Mouse (Mus musculus): Measurements from ENCODE around the gene Astl. TPM values are rescaled to one million over a fixed set of nuclear protein-coding genes. Genes with fewer than 3 reads are reported as not detected.

The Astl gene
- polyA plus RNA-seq, 1 experiment from 2014 or later: not detected

DNA sequence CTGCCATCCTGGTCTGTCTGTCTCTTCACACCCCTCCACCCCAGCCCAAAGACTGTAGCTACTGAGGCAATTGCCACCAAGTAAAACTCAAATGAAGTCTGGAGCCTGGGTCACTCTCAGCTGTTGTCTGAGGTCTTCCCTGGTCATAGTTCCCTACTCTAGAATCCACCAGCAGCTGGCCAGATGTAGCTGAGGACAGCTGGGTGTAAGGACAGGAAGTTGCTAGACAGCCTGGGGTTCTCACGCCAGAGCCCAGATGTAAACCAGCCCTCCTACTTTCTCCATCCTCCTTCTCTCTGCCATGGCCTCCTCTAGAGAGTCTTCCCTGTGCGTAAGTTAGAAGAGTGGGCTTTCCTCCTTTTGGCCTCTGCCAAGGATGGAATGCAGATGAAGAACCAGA lies 49.1 kb downstream of the Astl start:
- H3K27ac ChIP-seq (ENCODE audit: low read length): no peak overlapping the region
- no peak overlapping the region for H3K4me3 ChIP-seq (ENCODE audit: low read depth, low read length)
- 59% methylated on average over 2 of the region's 2 CpGs for WGBS
- H3K27me3 ChIP-seq (replicated peaks; ENCODE audit: insufficient read depth, low read length): no peaks in the 10 kb centered on the region
- H3K36me3 ChIP-seq (ENCODE audit: insufficient read depth, low read length): no peaks in the 10 kb centered on the region
- TF ChIP-seq CTCF (IDR thresholded peaks at IDR 0.05) (no peak), EP300 (IDR thresholded peaks at IDR 0.05) (no peak)
- ATAC-seq: no peak; the same call in 1 of the 2 replicates
- no peaks in the 10 kb centered on the region for H3K4me1 ChIP-seq (ENCODE audit: insufficient read depth, low read depth, low read length)
- H3K9me3 ChIP-seq (ENCODE audit: low read length): no peaks in the 10 kb centered on the region
- H3K4me2 ChIP-seq (replicated peaks; ENCODE audit: low read depth, low read length): no peak overlapping the region
- DNase-seq (ENCODE audit: low spot score): no peak
- no peak overlapping the region for H3K9ac ChIP-seq (replicated peaks; ENCODE audit: low read depth)

GRCm38 (mm10) chr2:127390352-127390751 lies 51.9 kb downstream of the Astl start:
- H3K4me1 ChIP-seq (ENCODE audit: insufficient read depth, low read depth, low read length): no peaks in the 10 kb centered on the region
- H3K27me3 ChIP-seq (replicated peaks; ENCODE audit: insufficient read depth, low read length): no peaks in the 10 kb centered on the region
- H3K4me2 ChIP-seq (replicated peaks; ENCODE audit: low read depth, low read length): no peak overlapping the region
- H3K36me3 ChIP-seq (ENCODE audit: insufficient read depth, low read length): no peaks in the 10 kb centered on the region
- no peak for DNase-seq (ENCODE audit: low spot score)
- WGBS: 36% methylated on average over 3 of the region's 3 CpGs
- H3K9me3 ChIP-seq (ENCODE audit: low read length): no peaks in the 10 kb centered on the region
- no peak for TF ChIP-seq EP300 (IDR thresholded peaks at IDR 0.05)
- no peak for TF ChIP-seq CTCF (IDR thresholded peaks at IDR 0.05)
- no peak overlapping the region for H3K27ac ChIP-seq (ENCODE audit: low read length)
- no peak overlapping the region for H3K9ac ChIP-seq (replicated peaks; ENCODE audit: low read depth)
- no peak overlapping the region for H3K4me3 ChIP-seq (ENCODE audit: low read depth, low read length)
- ATAC-seq: no peak

DNA sequence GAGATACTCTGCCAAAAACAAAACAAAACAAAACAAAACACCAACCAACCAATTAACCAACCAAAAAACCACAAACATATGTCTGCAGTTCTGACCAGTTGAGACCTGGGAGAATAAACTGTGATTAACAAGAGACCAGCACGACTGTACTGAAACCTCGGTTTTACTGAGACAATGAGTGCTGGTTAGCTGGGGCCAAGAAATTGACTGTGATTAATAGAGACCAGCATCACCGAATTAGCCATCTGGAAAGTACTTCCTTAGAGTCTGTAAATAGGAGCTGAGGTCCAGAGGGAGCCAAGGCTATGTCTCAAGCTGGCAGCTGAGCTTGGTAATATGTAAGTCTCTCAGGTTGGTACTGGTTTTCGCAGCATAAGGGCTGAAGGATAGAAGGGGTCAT lies 52.4 kb downstream of the Astl start:
- no peak overlapping the region for H3K4me3 ChIP-seq (ENCODE audit: low read depth, low read length)
- H3K9me3 ChIP-seq (ENCODE audit: low read length): no peaks in the 10 kb centered on the region
- TF ChIP-seq CTCF (IDR thresholded peaks at IDR 0.05): no peak
- TF ChIP-seq EP300 (IDR thresholded peaks at IDR 0.05): no peak
- H3K9ac ChIP-seq (replicated peaks; ENCODE audit: low read depth): no peak overlapping the region
- H3K36me3 ChIP-seq (ENCODE audit: insufficient read depth, low read length): no peaks in the 10 kb centered on the region
- no peak overlapping the region for H3K4me2 ChIP-seq (replicated peaks; ENCODE audit: low read depth, low read length)
- H3K27ac ChIP-seq (ENCODE audit: low read length): no peak overlapping the region
- H3K4me1 ChIP-seq (ENCODE audit: insufficient read depth, low read depth, low read length): no peaks in the 10 kb centered on the region
- H3K27me3 ChIP-seq (replicated peaks; ENCODE audit: insufficient read depth, low read length): no peaks in the 10 kb centered on the region
- DNase-seq (ENCODE audit: low spot score) (no peak), ATAC-seq (no peak)
- 48% methylated on average over 4 of the region's 4 CpGs for WGBS

GRCm38 (mm10) chr2:127391323-127391722 lies 52.9 kb downstream of the Astl start:
- Histone ChIP-seq H3K27ac (ENCODE audit: low read length) (no peak overlapping the region), H3K4me3 (ENCODE audit: low read depth, low read length) (no peak overlapping the region), H3K9ac (replicated peaks; ENCODE audit: low read depth) (no peak overlapping the region), H3K4me2 (replicated peaks; ENCODE audit: low read depth, low read length) (no peak overlapping the region), H3K9me3 (ENCODE audit: low read length) (no peaks in the 10 kb centered on the region), H3K27me3 (replicated peaks; ENCODE audit: insufficient read depth, low read length) (no peaks in the 10 kb centered on the region), H3K4me1 (ENCODE audit: insufficient read depth, low read depth, low read length) (no peaks in the 10 kb centered on the region), H3K36me3 (ENCODE audit: insufficient read depth, low read length) (no peaks in the 10 kb centered on the region)
- TF ChIP-seq EP300 (IDR thresholded peaks at IDR 0.05): no peak
- TF ChIP-seq CTCF (IDR thresholded peaks at IDR 0.05): no peak
- DNase-seq (ENCODE audit: low spot score) (peak; percentile 8), ATAC-seq (no peak)
- WGBS: 33% methylated on average over 3 of the region's 3 CpGs

DNA sequence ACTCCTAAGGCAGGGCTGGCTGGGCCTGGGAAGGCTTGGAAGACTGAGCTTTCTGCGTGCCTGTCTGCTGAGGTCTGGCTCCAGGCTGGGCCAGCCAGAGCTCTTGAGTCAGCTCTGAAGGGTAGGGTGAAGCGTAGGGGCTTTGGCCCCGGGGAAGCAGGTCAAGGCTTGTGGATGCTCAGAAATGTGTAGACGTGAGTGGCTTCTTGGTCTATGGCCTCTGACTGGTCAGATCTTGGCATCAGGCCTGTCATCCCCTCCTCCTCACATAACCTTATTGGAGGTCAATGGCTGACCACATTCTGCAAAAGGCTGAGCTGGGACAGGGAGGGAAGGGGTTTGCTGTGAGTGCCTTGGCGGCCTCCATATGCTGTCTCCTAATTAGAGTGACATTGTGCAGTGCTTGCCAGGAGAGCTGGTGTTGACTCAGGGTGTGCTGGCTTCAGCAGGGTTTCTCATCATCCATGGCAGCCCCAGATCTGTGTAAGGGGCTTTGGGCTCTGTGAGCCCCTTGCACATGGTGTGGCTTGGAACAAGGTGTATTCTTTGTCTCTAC lies 56.2 kb downstream of the Astl start:
- Histone ChIP-seq H3K27ac (ENCODE audit: low read length) (no peak overlapping the region), H3K4me3 (ENCODE audit: low read depth, low read length) (no peak overlapping the region), H3K27me3 (replicated peaks; ENCODE audit: insufficient read depth, low read length) (no peaks in the 10 kb centered on the region), H3K9ac (replicated peaks; ENCODE audit: low read depth) (no peak overlapping the region), H3K9me3 (ENCODE audit: low read length) (no peaks in the 10 kb centered on the region), H3K4me1 (ENCODE audit: insufficient read depth, low read depth, low read length) (no peaks in the 10 kb centered on the region), H3K36me3 (ENCODE audit: insufficient read depth, low read length) (no peaks in the 10 kb centered on the region), H3K4me2 (replicated peaks; ENCODE audit: low read depth, low read length) (no peak overlapping the region)
- DNase-seq (ENCODE audit: low spot score) (no peak), ATAC-seq (no peak)
- no peak for TF ChIP-seq EP300 (IDR thresholded peaks at IDR 0.05)
- TF ChIP-seq CTCF (IDR thresholded peaks at IDR 0.05): no peak
- 78% methylated on average over 5 of the region's 5 CpGs for WGBS

DNA sequence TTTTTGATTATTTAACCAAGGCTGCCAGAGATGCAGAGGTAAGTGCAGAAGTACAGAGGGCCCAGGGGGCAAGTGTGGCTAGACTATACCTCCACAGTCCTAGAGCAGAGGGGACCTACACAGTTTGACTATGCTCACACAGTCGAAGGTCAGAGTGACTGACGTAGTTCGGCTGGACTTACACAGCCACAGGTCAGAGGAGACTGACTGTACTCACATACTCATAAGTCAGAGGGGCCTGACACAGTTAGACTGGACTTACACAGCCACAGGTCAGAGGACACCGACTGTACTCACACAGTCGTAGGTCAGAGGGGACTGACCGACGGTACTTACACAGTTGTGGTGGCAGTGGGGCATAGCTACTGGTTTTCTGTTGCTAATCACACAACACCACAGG lies 60.3 kb downstream of the Astl start:
- H3K9me3 ChIP-seq (ENCODE audit: low read length): no peaks in the 10 kb centered on the region
- H3K9ac ChIP-seq (replicated peaks; ENCODE audit: low read depth): no peak overlapping the region
- WGBS: 55% methylated on average over 7 of the region's 7 CpGs
- H3K27me3 ChIP-seq (replicated peaks; ENCODE audit: insufficient read depth, low read length): no peaks in the 10 kb centered on the region
- no peak overlapping the region for H3K27ac ChIP-seq (ENCODE audit: low read length)
- no peak overlapping the region for H3K4me2 ChIP-seq (replicated peaks; ENCODE audit: low read depth, low read length)
- H3K4me1 ChIP-seq (ENCODE audit: insufficient read depth, low read depth, low read length): no peaks in the 10 kb centered on the region
- no peak overlapping the region for H3K4me3 ChIP-seq (ENCODE audit: low read depth, low read length)
- no peak for DNase-seq (ENCODE audit: low spot score)
- H3K36me3 ChIP-seq (ENCODE audit: insufficient read depth, low read length): no peaks in the 10 kb centered on the region
- ATAC-seq: no peak; the same call in 1 of the 2 replicates
- no peak for TF ChIP-seq EP300 (IDR thresholded peaks at IDR 0.05)
- no peak for TF ChIP-seq CTCF (IDR thresholded peaks at IDR 0.05)

Other genes starting within 250 kb of the Astl start
- gene Ncaph, start 204.7 kb upstream of the Astl start, polyA plus RNA-seq (2015; fragmentation: Nextera tagmentation; extraction: Ambion mirVana): 13.4 and 17.7 TPM in 2 replicates
- 21.5 and 24.5 TPM in 2 replicates for gene Itpripl1, start 195.2 kb upstream of the Astl start, polyA plus RNA-seq (2015; fragmentation: Nextera tagmentation; extraction: Ambion mirVana)
- 1.9 and 2.0 TPM in 2 replicates for gene 1810024B03Rik, start 130.4 kb upstream of the Astl start, polyA plus RNA-seq (2015; fragmentation: Nextera tagmentation; extraction: Ambion mirVana)
- gene Snrnp200, start 130.3 kb upstream of the Astl start, polyA plus RNA-seq (2015; fragmentation: Nextera tagmentation; extraction: Ambion mirVana): 18.8 and 20.5 TPM in 2 replicates
- gene Ciao1, start 90.8 kb upstream of the Astl start, polyA plus RNA-seq (2015; fragmentation: Nextera tagmentation; extraction: Ambion mirVana): 54.4 and 61.4 TPM in 2 replicates
- 30.4 and 32.9 TPM in 2 replicates for gene Tmem127, start 90.7 kb upstream of the Astl start, polyA plus RNA-seq (2015; fragmentation: Nextera tagmentation; extraction: Ambion mirVana)
- 34.2 and 37.9 TPM in 2 replicates for gene Stard7, start 68.4 kb upstream of the Astl start, polyA plus RNA-seq (2015; fragmentation: Nextera tagmentation; extraction: Ambion mirVana)
- gene Dusp2, start 2.5 kb upstream of the Astl start, polyA plus RNA-seq (2015; fragmentation: Nextera tagmentation; extraction: Ambion mirVana): 3.6 and 4.3 TPM in 2 replicates
- gene Adra2b, start 24.6 kb downstream of the Astl start, polyA plus RNA-seq (2015; fragmentation: Nextera tagmentation; extraction: Ambion mirVana): 0.10 and 0.30 TPM in 2 replicates
- 0.21 and 0.23 TPM in 2 replicates for gene Gpat2, start 86.6 kb downstream of the Astl start, polyA plus RNA-seq (2015; fragmentation: Nextera tagmentation; extraction: Ambion mirVana)
- 17.0 and 20.0 TPM in 2 replicates for gene Fahd2a, start 105.9 kb downstream of the Astl start, polyA plus RNA-seq (2015; fragmentation: Nextera tagmentation; extraction: Ambion mirVana)
- gene Kcnip3, start 183.5 kb downstream of the Astl start, polyA plus RNA-seq (2015; fragmentation: Nextera tagmentation; extraction: Ambion mirVana): 0.63 and 1.1 TPM in 2 replicates
- 0.40 and 0.53 TPM in 2 replicates for gene Prom2, start 202.8 kb downstream of the Astl start, polyA plus RNA-seq (2015; fragmentation: Nextera tagmentation; extraction: Ambion mirVana)
- 2.0 and 2.1 TPM in 2 replicates for gene Zfp661, start 248.5 kb downstream of the Astl start, polyA plus RNA-seq (2015; fragmentation: Nextera tagmentation; extraction: Ambion mirVana)
- 64.1 and 70.1 TPM in 2 replicates for gene Mrps5, start 248.6 kb downstream of the Astl start, polyA plus RNA-seq (2015; fragmentation: Nextera tagmentation; extraction: Ambion mirVana)